Mouse (Mus musculus): ENCODE results near the gene Arf3.

- TF ChIP-seq MAX (IDR thresholded peaks at IDR 0.05; ENCODE audit: low read depth): no peak
- TF ChIP-seq POLR2A (IDR thresholded peaks at IDR 0.05; ENCODE audit: insufficient read length, low read depth): no peak
- TF ChIP-seq MYOG (IDR thresholded peaks at IDR 0.05; ENCODE audit: control insufficient read depth in 1 of 3, insufficient read depth in 1 of 3, insufficient read length in 2 of 3, low read depth in 2 of 3): no peak
- TF ChIP-seq TCF3 (IDR thresholded peaks at IDR 0.05; ENCODE audit: insufficient read length, low read depth): no peak
- TF ChIP-seq CEBPB (IDR thresholded peaks at IDR 0.05; ENCODE audit: insufficient read depth, poor library complexity, severe bottlenecking): no peak
- no peak for TF ChIP-seq TCF12 (IDR thresholded peaks at IDR 0.05; ENCODE audit: insufficient read depth, poor library complexity, severe bottlenecking)
- no peak for TF ChIP-seq E2F4 (IDR thresholded peaks at IDR 0.05; ENCODE audit: insufficient read depth)
- TF ChIP-seq USF1 (IDR thresholded peaks at IDR 0.05; ENCODE audit: low read depth): no peak
- no peak for TF ChIP-seq POLR2AphosphoS2 (IDR thresholded peaks at IDR 0.05; ENCODE audit: insufficient read length, low read depth)
- TF ChIP-seq REST (IDR thresholded peaks at IDR 0.05; ENCODE audit: insufficient read depth, insufficient read length): no peak
Observed at GRCm38 (mm10) chr15:98747296-98747695, 15.7 kb downstream of the Arf3 start.
